Mouse (Mus musculus) hindbrain, embryonic 15.5 days (tissue): Measurements from ENCODE around the gene Wdfy2. TPM values are rescaled to one million over a fixed set of nuclear protein-coding genes. Genes with fewer than 3 reads are reported as not detected.

Experiments used
- microRNA-seq: library from miRNA; unstranded; fragments of <30 nt; microRNA quantifications from one replicate; pipeline ENCODE4, GENCODE M21; 2016
- polyA plus RNA-seq: library from polyadenylated mRNA; unstranded; fragments of >200 nt; fragmentation: Nextera tagmentation; extraction: Ambion mirVana; gene quantifications from 2 replicates; pipeline ENCODE4 v1.2.1, GENCODE M21; 2015

Gene Wdfy2
- polyA plus RNA-seq, 1 experiment from 2014 or later: 8.1 TPM

Small RNA genes lying within 50 kb of the gene (microRNA-seq; reads per million reads assigned to microRNA genes)
- gene Mir6541: not detected
- not detected for gene Mir8098

Other genes starting within 250 kb of the Wdfy2 start
- gene Serpine3, start 174.0 kb upstream of the Wdfy2 start, polyA plus RNA-seq: 0.14 TPM in 1 of 2 replicates, not detected in the other
- gene Ints6, start 76.5 kb upstream of the Wdfy2 start, polyA plus RNA-seq: 14.5 and 14.7 TPM in 2 replicates
- not detected in 2 replicates for gene Defb48, start 146.8 kb downstream of the Wdfy2 start, polyA plus RNA-seq
- not detected in 2 replicates for gene Defb47, start 160.4 kb downstream of the Wdfy2 start, polyA plus RNA-seq
- gene Defb43, start 174.1 kb downstream of the Wdfy2 start, polyA plus RNA-seq: not detected in 2 replicates
- gene Defb42, start 209.3 kb downstream of the Wdfy2 start, polyA plus RNA-seq: 0.64 and 0.75 TPM in 2 replicates
- not detected in 2 replicates for gene Defb30, start 212.3 kb downstream of the Wdfy2 start, polyA plus RNA-seq